Comparison of ENCODE assay signal across 19 mouse cellular contexts in genomic region chr14:118416163-118416562, GRCm38 (mm10).
A peak's percentile ranks its signal among the peaks of the same experiment; 100 is the strongest.
DNase-seq lines count a peak whose midpoint lies in the region; ATAC-seq and TF ChIP-seq lines count a peak whose summit lies in the region.
"Had no signal": no experiment of that assay in that cellular context is flagged by ENCODE, and none has a peak within 500 bp of the region (broad histone marks: within the 10 kb centered on the region; RNA-seq: fewer than 3 reads in every experiment).

No protein-coding gene starts in this region.

- no peak for TF ChIP-seq EP300 in heart, adult 2 months (IDR thresholded peaks at IDR 0.05; ENCODE audit: insufficient read depth, low read depth, low read length)

- intact Hi-C loops in heart, adult 2 months (cut with DNase I) = no loop called here

- peak; percentile 74 for ATAC-seq in forebrain, embryonic 14.5 days
- peak; percentile 77 for ATAC-seq in neural tube, embryonic 12.5 days (ENCODE audit: low FRiP score, low read depth)
- ATAC-seq: liver, postnatal 0 days had no signal

- TF ChIP-seq CTCF in heart, adult 2 months (IDR thresholded peaks at IDR 0.05) = no peak

- H3K9me3 ChIP-seq in forebrain, embryonic 14.5 days (replicated peaks; ENCODE audit: control insufficient read depth, low read length) = peaks cover 8% of the 10 kb centered on the region; the same call in 1 of the 2 replicates
- H3K9me3 ChIP-seq in neural tube, embryonic 12.5 days = peaks cover 23% of the 10 kb centered on the region

- H3K27ac ChIP-seq in heart, adult 2 months = no peak overlapping the region
- H3K27ac ChIP-seq in forebrain, embryonic 14.5 days (ENCODE audit: low read depth, low read length) = no peak overlapping the region
- H3K27ac ChIP-seq in neural tube, embryonic 12.5 days = no peak overlapping the region
- H3K27ac ChIP-seq: left cerebral cortex, adult 2 months; limb, embryonic 13.5 days; stomach, postnatal 0 days had no signal

- H3K4me3 ChIP-seq in heart, adult 2 months = no peak overlapping the region
- no peak overlapping the region for H3K4me3 ChIP-seq in forebrain, embryonic 14.5 days (ENCODE audit: low read depth, low read length)
- no peak overlapping the region for H3K4me3 ChIP-seq in neural tube, embryonic 12.5 days
- H3K4me3 ChIP-seq: left cerebral cortex, adult 2 months; limb, embryonic 13.5 days had no signal

- no peaks in the 10 kb centered on the region for H3K79me2 ChIP-seq in heart, adult 2 months (replicated peaks; ENCODE audit: control insufficient read depth, insufficient read depth, low read length)

- no peak overlapping the region for H3K9ac ChIP-seq in heart, adult 2 months (ENCODE audit: low read depth, low read length)
- no peak overlapping the region for H3K9ac ChIP-seq in forebrain, embryonic 14.5 days (ENCODE audit: low read length)
- H3K9ac ChIP-seq in neural tube, embryonic 12.5 days = no peak overlapping the region
- H3K9ac ChIP-seq: limb, embryonic 13.5 days; liver, postnatal 0 days had no signal

- H3K4me2 ChIP-seq in forebrain, embryonic 14.5 days (ENCODE audit: low read length) = no peak overlapping the region
- H3K4me2 ChIP-seq in neural tube, embryonic 12.5 days (replicated peaks) = no peak overlapping the region
- H3K4me2 ChIP-seq: limb, embryonic 13.5 days had no signal

- no peaks in the 10 kb centered on the region for H3K36me3 ChIP-seq in heart, adult 2 months (ENCODE audit: control insufficient read depth, insufficient read depth, low read length)
- no peaks in the 10 kb centered on the region for H3K36me3 ChIP-seq in forebrain, embryonic 14.5 days (ENCODE audit: control insufficient read depth, insufficient read depth, low read length)
- H3K36me3 ChIP-seq in neural tube, embryonic 12.5 days = no peaks in the 10 kb centered on the region
- H3K36me3 ChIP-seq: limb, embryonic 13.5 days had no signal

- 81% methylated on average over 7 of the region's 7 CpGs for WGBS in heart, adult 2 months
- 8% methylated on average over 7 of the region's 7 CpGs for WGBS in forebrain, embryonic 14.5 days
- 12% methylated on average over 7 of the region's 7 CpGs for WGBS in neural tube, embryonic 12.5 days

- H3K4me1 ChIP-seq in heart, adult 2 months (ENCODE audit: control insufficient read depth, insufficient read depth, low read length) = no peaks in the 10 kb centered on the region
- H3K4me1 ChIP-seq in forebrain, embryonic 14.5 days (ENCODE audit: control insufficient read depth, insufficient read depth, low read length) = peaks cover 16% of the 10 kb centered on the region; the same call in 1 of the 2 replicates
- peaks cover 14% of the 10 kb centered on the region for H3K4me1 ChIP-seq in neural tube, embryonic 12.5 days
- H3K4me1 ChIP-seq: limb, embryonic 13.5 days had no signal

- no peaks in the 10 kb centered on the region for H3K27me3 ChIP-seq in heart, adult 2 months (ENCODE audit: control insufficient read depth, insufficient read depth, low read length)
- no peaks in the 10 kb centered on the region for H3K27me3 ChIP-seq in forebrain, embryonic 14.5 days (replicated peaks; ENCODE audit: control insufficient read depth, insufficient read depth, low read length)
- 0 out of 2 replicates have a peak, but pooled peaks cover 5% of the 10 kb centered on the region for H3K27me3 ChIP-seq in neural tube, embryonic 12.5 days (replicated peaks)

- DNase-seq in heart, adult 11 months = peak; percentile 53
- DNase-seq in heart, adult 2 months = no peak
- peak; percentile 63 for DNase-seq in forebrain, embryonic 14.5 days (ENCODE audit: low spot score)
- peak; percentile 66 for DNase-seq in mesoderm, embryonic 11.5 days (ENCODE audit: low read depth, low spot score)
- no peak for DNase-seq in left cerebral cortex, adult 9 months (ENCODE audit: low spot score in 2 of 2)
- no peak for DNase-seq in thymus, postnatal 25 days
- DNase-seq in kidney, postnatal 25 days = no peak
- DNase-seq: adrenal gland, adult 8-10 months; cerebellum, postnatal 10 days; heart, adult 18-20 months; heart, postnatal 10 days; kidney, postnatal 4 days; liver, postnatal 0 days; retina, postnatal 1 day; spleen, adult 18-20 months had no signal

- no peak for TF ChIP-seq POLR2A in heart, adult 2 months (IDR thresholded peaks at IDR 0.05; ENCODE audit: insufficient read depth, low read depth, low read length)

Comparison
In these comparisons a context has a peak if more than half of its experiments do, and no peak if none do; other contexts are left out.
1. DNase-seq: peak in heart, adult 11 months (single experiment), forebrain, embryonic 14.5 days (single experiment) and mesoderm, embryonic 11.5 days (single experiment); none in heart, adult 2 months (0 of 2), left cerebral cortex, adult 9 months (0 of 2), thymus, postnatal 25 days (single experiment) and kidney, postnatal 25 days (0 of 2).